Mouse (Mus musculus) CH12.LX (cell line): Measurements from ENCODE around the gene Gm47959. TPM values are rescaled to one million over a fixed set of nuclear protein-coding genes. Genes with fewer than 3 reads are reported as not detected.

Source experiments
- DNase-seq: peaks from one replicate; pipeline ENCODE4 v3.0.0-alpha.2; 2013; ENCODE audit errors: extremely low read depth
- H3K27ac ChIP-seq: 2 replicates; pipeline ENCODE4 v1.5.1; 2012; ENCODE audit warnings: low read depth, mild to moderate bottlenecking, control low read depth, moderate library complexity; ENCODE audit not compliant: insufficient read depth
- H3K27me3 ChIP-seq: replicated peaks from 2 replicates; pipeline ENCODE3; 2012; ENCODE audit warnings: inconsistent platforms
- H3K36me3 ChIP-seq, 2 experiments: replicated peaks in 1 of 2; 2 replicates each; pipeline versions ENCODE3 to v1.6.1; 2012; ENCODE audit warnings: inconsistent platforms in 1 of 2, low read length in 1 of 2, mild to moderate bottlenecking in 1 of 2, mixed read lengths in 1 of 2, moderate library complexity in 1 of 2; ENCODE audit not compliant: control insufficient read depth in 1 of 2, insufficient read depth in 1 of 2
- H3K4me1 ChIP-seq, 2 experiments: 2 replicates each; pipeline ENCODE4 v1.6.1; 2012; ENCODE audit warnings: inconsistent platforms in 1 of 2, moderate library complexity in 1 of 2; ENCODE audit not compliant: insufficient read depth in 2 of 2, control insufficient read depth in 1 of 2
- H3K4me2 ChIP-seq: 2 replicates; pipeline ENCODE4 v1.6.1; 2012; ENCODE audit warnings: low read depth, mild to moderate bottlenecking, control low read depth; ENCODE audit not compliant: poor library complexity, insufficient read depth, severe bottlenecking
- H3K4me3 ChIP-seq, 3 experiments: fragments of 150-350 bp in 1 of 3; sonication (generic) in 1 of 3; replicated peaks in 1 of 3; 2 replicates each; pipeline versions ENCODE3 to v1.5.1; 2011 to 2012; ENCODE audit warnings: low read depth in 2 of 3, low read length in 2 of 3, mild to moderate bottlenecking in 2 of 3, moderate library complexity in 2 of 3, control low read depth in 1 of 3, improper control_type of control experiment in 1 of 3, inconsistent platforms in 1 of 3, mixed read lengths in 1 of 3; ENCODE audit not compliant: poor library complexity in 1 of 3
- H3K79me2 ChIP-seq: replicated peaks from 2 replicates; pipeline ENCODE4 v1.6.1; 2012; ENCODE audit warnings: mild to moderate bottlenecking, moderate library complexity; ENCODE audit not compliant: control insufficient read depth, poor library complexity, insufficient read depth, severe bottlenecking; ENCODE audit errors: extremely low read depth
- H3K9ac ChIP-seq: 2 replicates; pipeline ENCODE4 v1.6.1; 2012; ENCODE audit warnings: low read depth, mild to moderate bottlenecking, control low read depth, moderate library complexity; ENCODE audit not compliant: insufficient read depth
- H3K9me3 ChIP-seq: replicated peaks from 2 replicates; pipeline ENCODE3; 2012; ENCODE audit warnings: low read length, inconsistent platforms, mixed read lengths
- CHD2 ChIP-seq: IDR thresholded peaks from 2 replicates; pipeline ENCODE4 v1.6.1; 2011; ENCODE audit warnings: low read length, improper control_type of control experiment
- CTCF ChIP-seq, 2 experiments: IDR thresholded peaks in 1 of 2; conservative IDR thresholded peaks in 1 of 2; 2 replicates each; pipeline ENCODE4 v1.5.1; 2011 to 2012; ENCODE audit warnings: low read depth in 2 of 2, low read length in 2 of 2, improper control_type of control experiment in 1 of 2, inconsistent platforms in 1 of 2, mild to moderate bottlenecking in 1 of 2, moderate library complexity in 1 of 2
- RAD21 ChIP-seq: IDR thresholded peaks from 2 replicates; pipeline ENCODE4 v1.6.1; 2011; ENCODE audit warnings: low read depth, mild to moderate bottlenecking, low read length, improper control_type of control experiment, moderate library complexity
- dilution Hi-C: fragments of 300-500 bp; cut with MboI; formaldehyde crosslinking; loops from 2 replicates; pipeline ENCODE4 v1.14.3; 2020; ENCODE audit warnings: low sequenced_read_pairs; ENCODE audit not compliant: extremely low pct_unique_long_range_greater_than_20kb, extremely low pct_ligation_motif_present
- in situ Hi-C: fragments of 300-500 bp; cut with MboI; formaldehyde crosslinking; loops from 3 replicates; pipeline ENCODE4 v1.14.3; 2019; ENCODE audit warnings: low sequenced_read_pairs, low pct_ligation_motif_present, low pct_unique_long_range_greater_than_20kb, mixed read lengths
- polyA plus RNA-seq: library from polyadenylated mRNA; unstranded; fragments of >175 nt; gene quantifications from 2 replicates; pipeline ENCODE4 v1.2.1, GENCODE M21; 2012; ENCODE audit warnings: low read depth; ENCODE audit not compliant: insufficient read length
- total RNA-seq, 2 experiments: library from RNA; depleted of rRNA; stranded (reverse); fragments of 300-350 nt in 1 of 2; fragments of >200 nt in 1 of 2; gene quantifications; 2 replicates each; pipeline ENCODE4 v1.2.3; 2012 to 2014

Gm47959 gene
- total and polyA plus RNA-seq, 3 experiments: not detected

- Histone ChIP-seq H3K27ac (no peak within 1 kb of the TSS), H3K36me3 (no peaks in the 10 kb centered on the region), H3K4me1 (peaks cover 5 to 9% of the 10 kb centered on the region in 2 experiments; a peak in 3 of 4 replicates), H3K27me3 (peaks cover 8% of the 10 kb centered on the region), H3K9me3 (no peaks in the 10 kb centered on the region), H3K4me2 (peak within 1 kb of the TSS; percentile 42; the same call in 1 of the 2 replicates), H3K9ac (no peak within 1 kb of the TSS), H3K79me2 (no peaks in the 10 kb centered on the region), H3K4me3 (no peak within 1 kb of the TSS)
- DNase-seq: peak; percentile 62
- dilution Hi-C loops (no loop called here), in situ Hi-C loops (no loop called here)
- TF ChIP-seq CTCF (conservative IDR thresholded peaks at IDR 0.05 in 1 of 2, IDR thresholded peaks at IDR 0.05 in 1 of 2; ENCODE audit: low read depth in 2 of 2, low read length in 2 of 2) (peak in 1 of 2 experiments; percentile 43; a peak in 2 of 4 replicates), CHD2 (no peak), RAD21 (peak; percentile 19)
- TF ChIP-seq, all 38 proteins: peak for 2
Observed at GRCm38 (mm10) chr1:83044882-83045427, 44.6 kb downstream of the Gm47959 start, which contains the start of gene Gm47969. Gm47969 (plus strand) TSS chr1:83044932.

Other genes starting within 250 kb of the Gm47959 start
- gene Tm4sf20, start 232.1 kb upstream of the Gm47959 start, total RNA-seq (2012; rRNA removed): not detected in 2 replicates
- gene Tm4sf20, start 232.1 kb upstream of the Gm47959 start, total RNA-seq (2014; rRNA removed): not detected in 2 replicates
- not detected in 2 replicates for gene Tm4sf20, start 232.1 kb upstream of the Gm47959 start, polyA plus RNA-seq
- gene Gm47791, start 229.3 kb upstream of the Gm47959 start, total RNA-seq (2012; rRNA removed): not detected in 2 replicates
- not detected in 2 replicates for gene Gm47791, start 229.3 kb upstream of the Gm47959 start, total RNA-seq (2014; rRNA removed)
- gene Gm47791, start 229.3 kb upstream of the Gm47959 start, polyA plus RNA-seq: not detected in 2 replicates
- gene Agfg1, start 161.1 kb upstream of the Gm47959 start, total RNA-seq (2012; rRNA removed): 59.0 and 66.9 TPM in 2 replicates
- 124 and 127 TPM in 2 replicates for gene Agfg1, start 161.1 kb upstream of the Gm47959 start, total RNA-seq (2014; rRNA removed)
- 94.0 and 106 TPM in 2 replicates for gene Agfg1, start 161.1 kb upstream of the Gm47959 start, polyA plus RNA-seq
- gene A030005L19Rik, start 87.2 kb upstream of the Gm47959 start, total RNA-seq (2012; rRNA removed): 0.17 TPM in 1 of 2 replicates, not detected in the other
- gene A030005L19Rik, start 87.2 kb upstream of the Gm47959 start, total RNA-seq (2014; rRNA removed): not detected in 2 replicates
- 0.31 TPM in 1 of 2 replicates, not detected in the other for gene A030005L19Rik, start 87.2 kb upstream of the Gm47959 start, polyA plus RNA-seq
- not detected in 2 replicates for gene A030014E15Rik, start 75.6 kb upstream of the Gm47959 start, total RNA-seq (2012; rRNA removed)
- gene A030014E15Rik, start 75.6 kb upstream of the Gm47959 start, total RNA-seq (2014; rRNA removed): not detected in 2 replicates
- not detected in 2 replicates for gene A030014E15Rik, start 75.6 kb upstream of the Gm47959 start, polyA plus RNA-seq
- not detected in 2 replicates for gene Gm6217, start 69.1 kb upstream of the Gm47959 start, total RNA-seq (2012; rRNA removed)
- gene Gm6217, start 69.1 kb upstream of the Gm47959 start, total RNA-seq (2014; rRNA removed): not detected in 2 replicates
- gene Gm6217, start 69.1 kb upstream of the Gm47959 start, polyA plus RNA-seq: not detected in 2 replicates
- not detected in 2 replicates for gene A030003K21Rik, start 57.2 kb upstream of the Gm47959 start, total RNA-seq (2012; rRNA removed)
- not detected in 2 replicates for gene A030003K21Rik, start 57.2 kb upstream of the Gm47959 start, total RNA-seq (2014; rRNA removed)
- gene A030003K21Rik, start 57.2 kb upstream of the Gm47959 start, polyA plus RNA-seq: not detected in 2 replicates
- not detected in 2 replicates for gene Gm7544, start 44.5 kb upstream of the Gm47959 start, total RNA-seq (2012; rRNA removed)
- gene Gm7544, start 44.5 kb upstream of the Gm47959 start, total RNA-seq (2014; rRNA removed): not detected in 2 replicates
- not detected in 2 replicates for gene Gm7544, start 44.5 kb upstream of the Gm47959 start, polyA plus RNA-seq
- gene Gm47955, start 40.3 kb upstream of the Gm47959 start, total RNA-seq (2012; rRNA removed): not detected in 2 replicates
- not detected in 2 replicates for gene Gm47955, start 40.3 kb upstream of the Gm47959 start, total RNA-seq (2014; rRNA removed)
- not detected in 2 replicates for gene Gm47955, start 40.3 kb upstream of the Gm47959 start, polyA plus RNA-seq
- 1.5 and 3.1 TPM in 2 replicates for gene Slc19a3, start 37.9 kb downstream of the Gm47959 start, total RNA-seq (2012; rRNA removed)
- 0.84 and 1.3 TPM in 2 replicates for gene Slc19a3, start 37.9 kb downstream of the Gm47959 start, total RNA-seq (2014; rRNA removed)
- 0.46 and 0.59 TPM in 2 replicates for gene Slc19a3, start 37.9 kb downstream of the Gm47959 start, polyA plus RNA-seq
- gene Krtap28-10, start 41.9 kb downstream of the Gm47959 start, total RNA-seq (2012; rRNA removed): not detected in 2 replicates
- gene Krtap28-10, start 41.9 kb downstream of the Gm47959 start, total RNA-seq (2014; rRNA removed): not detected in 2 replicates
- not detected in 2 replicates for gene Krtap28-10, start 41.9 kb downstream of the Gm47959 start, polyA plus RNA-seq
- gene Gm47969, start 44.4 kb downstream of the Gm47959 start, total RNA-seq (2012; rRNA removed): not detected in 2 replicates
- gene Gm47969, start 44.4 kb downstream of the Gm47959 start, total RNA-seq (2014; rRNA removed): not detected in 2 replicates
- not detected in 2 replicates for gene Gm47969, start 44.4 kb downstream of the Gm47959 start, polyA plus RNA-seq
- gene A030005K14Rik, start 58.8 kb downstream of the Gm47959 start, total RNA-seq (2012; rRNA removed): not detected in 2 replicates
- not detected in 2 replicates for gene A030005K14Rik, start 58.8 kb downstream of the Gm47959 start, total RNA-seq (2014; rRNA removed)
- gene A030005K14Rik, start 58.8 kb downstream of the Gm47959 start, polyA plus RNA-seq: not detected in 2 replicates
- gene Krtap28-13, start 60.4 kb downstream of the Gm47959 start, total RNA-seq (2012; rRNA removed): not detected in 2 replicates
- not detected in 2 replicates for gene Krtap28-13, start 60.4 kb downstream of the Gm47959 start, total RNA-seq (2014; rRNA removed)
- not detected in 2 replicates for gene Krtap28-13, start 60.4 kb downstream of the Gm47959 start, polyA plus RNA-seq
- gene Ccl20, start 116.2 kb downstream of the Gm47959 start, total RNA-seq (2012; rRNA removed): 0.42 and 3.4 TPM in 2 replicates
- gene Ccl20, start 116.2 kb downstream of the Gm47959 start, total RNA-seq (2014; rRNA removed): 0.32 and 0.34 TPM in 2 replicates
- not detected in 2 replicates for gene Ccl20, start 116.2 kb downstream of the Gm47959 start, polyA plus RNA-seq
- gene Daw1, start 159.2 kb downstream of the Gm47959 start, total RNA-seq (2012; rRNA removed): not detected in 2 replicates
- gene Daw1, start 159.2 kb downstream of the Gm47959 start, total RNA-seq (2014; rRNA removed): not detected in 2 replicates
- not detected in 2 replicates for gene Daw1, start 159.2 kb downstream of the Gm47959 start, polyA plus RNA-seq